Mouse (Mus musculus) colon, adult 2 months (tissue): Measurements from ENCODE around the gene Ncbp2. TPM values are rescaled to one million over a fixed set of nuclear protein-coding genes. Genes with fewer than 3 reads are reported as not detected.

Experiments
- polyA plus RNA-seq: library from polyadenylated mRNA; depleted of rRNA; stranded (reverse); fragments of >200 nt; gene quantifications from 2 replicates; pipeline ENCODE4 v1.2.3, GENCODE M21; 2012; rRNA removed

Ncbp2 gene
- 2.5 and 3.4 TPM in 2 replicates for polyA plus RNA-seq

GRCm38 (mm10) chr16:31948345-31948774, at the start of gene Ncbp2, which contains the start of gene 0610012G03Rik:
Gene Ncbp2 (plus strand): TSS chr16:31948513.
Gene 0610012G03Rik (minus strand): TSS chr16:31948494.

GRCm38 (mm10) chr16:31933751-31934549, 14.4 kb upstream of the Ncbp2 start, which contains the start of gene Pigz:
Gene Pigz (plus strand): TSS chr16:31933851.

GRCm38 (mm10) chr16:32002509-32003477, 54.5 kb downstream of the Ncbp2 start, which contains the start of gene Senp5:
Gene Senp5 (minus strand): TSS chr16:32003287.

Other genes with a start within 250 kb of the Ncbp2 start
- 0.03 TPM in 1 of 2 replicates, not detected in the other for gene Meltf, start 69.7 kb upstream of the Ncbp2 start, polyA plus RNA-seq
- gene Pigz, start 14.7 kb upstream of the Ncbp2 start, polyA plus RNA-seq: 3.1 and 4.2 TPM in 2 replicates
- gene 0610012G03Rik, start within 50 bp of the Ncbp2 start, polyA plus RNA-seq: 134 and 165 TPM in 2 replicates
- gene Senp5, start 54.8 kb downstream of the Ncbp2 start, polyA plus RNA-seq: 2.5 and 2.6 TPM in 2 replicates
- 11.4 and 13.4 TPM in 2 replicates for gene Pak2, start 130.8 kb downstream of the Ncbp2 start, polyA plus RNA-seq
- gene Pigx, start 151.2 kb downstream of the Ncbp2 start, polyA plus RNA-seq: 43.4 and 53.6 TPM in 2 replicates
- gene Cep19, start 151.3 kb downstream of the Ncbp2 start, polyA plus RNA-seq: 19.4 and 23.4 TPM in 2 replicates
- gene Nrros, start 217.1 kb downstream of the Ncbp2 start, polyA plus RNA-seq: 9.7 and 10.0 TPM in 2 replicates
- gene Bex6, start 231.3 kb downstream of the Ncbp2 start, polyA plus RNA-seq: not detected in 2 replicates